10 mouse cellular contexts compared by ENCODE assay signal in genomic region chr14:12624256-12625130, GRCm38 (mm10).
DNase-seq lines count a peak whose midpoint lies in the region; ATAC-seq lines count a peak whose summit lies in the region.
"Had no signal": no experiment of that assay in that cellular context is flagged by ENCODE, and none has a peak within 500 bp of the region (broad histone marks: within the 10 kb centered on the region; RNA-seq: fewer than 3 reads in every experiment).

No protein-coding gene starts in this region.

- peak; percentile 2 to 12 for DNase-seq in heart, postnatal 14 days
- no peak for DNase-seq in heart, embryonic 10.5 days (ENCODE audit: low spot score)
- DNase-seq in ES-CJ7 (ENCODE audit: low read depth, low spot score): peak; percentile 14
- DNase-seq in cerebellum, adult 9-11 months: peak; percentile 25
- no peak for DNase-seq in gastrocnemius, postnatal 36 days
- DNase-seq in thymus, postnatal 4 days: no peak

- H3K36me3 ChIP-seq in heart, embryonic 10.5 days: no peaks in the 10 kb centered on the region
- H3K36me3 ChIP-seq in hindbrain, embryonic 13.5 days: no peaks in the 10 kb centered on the region
- H3K36me3 ChIP-seq in midbrain, embryonic 15.5 days (replicated peaks): no peaks in the 10 kb centered on the region
- H3K36me3 ChIP-seq: G1E; limb, embryonic 15.5 days had no signal

- no peaks in the 10 kb centered on the region for H3K27me3 ChIP-seq in heart, embryonic 10.5 days (ENCODE audit: insufficient read depth, poor library complexity, severe bottlenecking)
- no peaks in the 10 kb centered on the region for H3K27me3 ChIP-seq in hindbrain, embryonic 13.5 days
- no peaks in the 10 kb centered on the region for H3K27me3 ChIP-seq in midbrain, embryonic 15.5 days (replicated peaks)
- H3K27me3 ChIP-seq: limb, embryonic 15.5 days had no signal

- no peak overlapping the region for H3K9ac ChIP-seq in hindbrain, embryonic 13.5 days
- no peak overlapping the region for H3K9ac ChIP-seq in midbrain, embryonic 15.5 days
- H3K9ac ChIP-seq: limb, embryonic 15.5 days had no signal

- intact Hi-C loops in heart, postnatal 14 days (cut with DNase I): loop anchor here (2.0 to 5.0 kb wide), 2 partner anchors 573 to 612 kb away; no protein-coding TSS in a partner anchor
- intact Hi-C loops in gastrocnemius, postnatal 36 days (cut with DNase I): no loop called here

- no peak overlapping the region for H3K4me3 ChIP-seq in heart, embryonic 10.5 days
- H3K4me3 ChIP-seq in hindbrain, embryonic 13.5 days: no peak overlapping the region
- no peak overlapping the region for H3K4me3 ChIP-seq in midbrain, embryonic 15.5 days
- H3K4me3 ChIP-seq: limb, embryonic 15.5 days had no signal

- no peak overlapping the region for H3K4me2 ChIP-seq in hindbrain, embryonic 13.5 days
- no peak overlapping the region for H3K4me2 ChIP-seq in midbrain, embryonic 15.5 days
- H3K4me2 ChIP-seq: limb, embryonic 15.5 days had no signal

- WGBS in heart, embryonic 10.5 days: 75% methylated on average over 11 of the region's 11 CpGs
- 83% methylated on average over 11 of the region's 11 CpGs for WGBS in hindbrain, embryonic 13.5 days
- WGBS in midbrain, embryonic 15.5 days: 64% methylated on average over 11 of the region's 11 CpGs

- no peak overlapping the region for H3K27ac ChIP-seq in heart, embryonic 10.5 days
- 0 out of 2 replicates have a peak overlapping the region, but pooled peaks have one; percentile 1 for H3K27ac ChIP-seq in hindbrain, embryonic 13.5 days
- H3K27ac ChIP-seq in midbrain, embryonic 15.5 days: peak overlapping the region; percentile 30; the same call in 1 of the 2 replicates
- H3K27ac ChIP-seq: limb, embryonic 15.5 days had no signal

- H3K9me3 ChIP-seq in heart, embryonic 10.5 days: no peaks in the 10 kb centered on the region
- H3K9me3 ChIP-seq in hindbrain, embryonic 13.5 days: no peaks in the 10 kb centered on the region
- H3K9me3 ChIP-seq in midbrain, embryonic 15.5 days: no peaks in the 10 kb centered on the region
- H3K9me3 ChIP-seq: G1E; limb, embryonic 15.5 days had no signal

- H3K4me1 ChIP-seq in heart, embryonic 10.5 days: peaks cover 3% of the 10 kb centered on the region; the same call in 1 of the 2 replicates
- peaks cover 6% of the 10 kb centered on the region; the same call in 1 of the 2 replicates for H3K4me1 ChIP-seq in hindbrain, embryonic 13.5 days (replicated peaks)
- H3K4me1 ChIP-seq in midbrain, embryonic 15.5 days: peaks cover 16% of the 10 kb centered on the region
- H3K4me1 ChIP-seq: limb, embryonic 15.5 days had no signal

- ATAC-seq in hindbrain, embryonic 13.5 days (ENCODE audit: low FRiP score): peak; percentile 27; the same call in 1 of the 2 replicates
- peak; percentile 85 for ATAC-seq in midbrain, embryonic 15.5 days (replicated peaks)

Comparison
In these comparisons a context has a peak if more than half of its experiments do, and no peak if none do; other contexts are left out.
1. DNase-seq: peak in heart, postnatal 14 days (2 of 2), ES-CJ7 (single experiment) and cerebellum, adult 9-11 months (single experiment); none in heart, embryonic 10.5 days (single experiment), gastrocnemius, postnatal 36 days (0 of 2) and thymus, postnatal 4 days (single experiment).